Mouse (Mus musculus): ENCODE results near the gene Rbms3.

- TF ChIP-seq CTCF (IDR thresholded peaks at IDR 0.05; ENCODE audit: low read depth, low read length) (no peak), POLR2A (IDR thresholded peaks at IDR 0.05; ENCODE audit: extremely low read depth, insufficient read depth, low read length) (no peak)
These were observed 980.5 kb downstream of the Rbms3 start for GRCm38 (mm10) chr9:116649086-116649792.

Data from liver, adult 2 months (tissue).